Mouse (Mus musculus): Measurements from ENCODE around the gene Gm11096.

Gm11096 gene

DNA sequence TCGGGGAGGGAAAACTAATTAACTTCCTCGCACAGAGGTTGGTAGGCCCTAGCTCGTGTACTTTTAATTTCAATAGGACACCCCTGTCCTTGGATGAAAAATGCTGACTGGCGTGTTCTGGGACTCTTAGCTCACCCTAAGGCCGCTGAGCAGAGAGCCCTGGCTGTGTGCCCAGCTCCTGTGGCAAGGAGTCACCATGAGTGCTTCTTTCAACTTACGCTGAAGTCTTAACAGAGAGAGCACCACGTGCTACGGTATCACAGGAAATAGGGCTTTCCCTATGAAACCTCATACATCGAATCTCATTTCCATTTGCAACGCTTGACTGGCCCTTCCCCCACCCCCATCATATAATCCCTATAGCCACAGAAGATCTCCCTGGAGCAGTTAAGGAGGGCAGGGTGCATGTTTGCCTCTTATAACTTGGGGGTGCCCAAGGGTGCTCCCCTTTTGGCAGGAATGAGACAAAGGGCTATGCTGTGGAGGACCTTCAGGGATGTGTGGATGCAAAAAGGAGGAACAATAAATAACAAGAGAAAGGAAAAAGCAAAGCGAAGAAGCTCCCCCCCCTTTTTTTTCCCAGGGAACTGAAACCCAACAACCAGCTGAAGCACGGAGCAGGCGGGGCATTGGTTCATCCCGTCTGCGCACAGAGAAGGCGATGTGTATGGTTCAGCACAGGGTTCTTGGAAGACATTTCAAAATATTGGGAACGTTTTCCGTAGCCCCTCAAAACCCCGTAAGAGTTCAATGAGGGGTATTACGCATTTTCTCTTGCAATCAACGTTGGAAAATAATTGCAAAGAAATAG lies 39.0 kb downstream of the Gm11096 start:
- DNase-seq (ENCODE audit: low spot score): peak; percentile 39

DNA sequence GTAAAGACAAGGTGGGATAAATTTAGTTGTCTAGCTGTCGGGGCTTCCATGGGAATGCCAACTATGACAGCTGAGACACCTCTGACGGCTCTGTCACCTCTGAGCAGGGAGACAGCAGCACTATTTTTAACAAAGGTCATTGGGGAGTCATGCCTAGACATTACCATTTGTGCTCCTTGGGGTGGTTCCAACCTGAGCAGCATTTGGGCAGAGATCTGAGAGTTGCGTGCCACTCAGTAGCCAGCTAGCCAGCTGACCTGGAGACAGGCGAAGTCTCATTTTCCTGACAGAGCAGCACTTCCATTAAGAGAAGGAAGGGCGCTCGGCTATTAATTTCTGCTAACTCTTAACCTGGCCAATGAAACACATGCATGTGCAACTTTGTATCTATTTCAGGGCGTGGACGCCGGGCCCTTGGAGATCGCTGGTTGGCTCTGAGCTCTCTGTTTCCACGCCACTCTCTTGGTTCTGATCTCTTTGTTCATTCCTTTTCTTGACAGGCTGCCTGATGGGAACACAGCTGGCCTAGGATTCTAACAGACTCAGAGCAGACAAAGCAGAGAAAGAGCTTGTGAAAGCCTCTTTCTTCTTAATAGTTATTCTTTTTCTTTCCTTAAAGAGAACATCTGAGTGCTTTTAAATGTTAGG lies 40.4 kb downstream of the Gm11096 start:
- no peak for DNase-seq (ENCODE audit: low spot score)

DNA sequence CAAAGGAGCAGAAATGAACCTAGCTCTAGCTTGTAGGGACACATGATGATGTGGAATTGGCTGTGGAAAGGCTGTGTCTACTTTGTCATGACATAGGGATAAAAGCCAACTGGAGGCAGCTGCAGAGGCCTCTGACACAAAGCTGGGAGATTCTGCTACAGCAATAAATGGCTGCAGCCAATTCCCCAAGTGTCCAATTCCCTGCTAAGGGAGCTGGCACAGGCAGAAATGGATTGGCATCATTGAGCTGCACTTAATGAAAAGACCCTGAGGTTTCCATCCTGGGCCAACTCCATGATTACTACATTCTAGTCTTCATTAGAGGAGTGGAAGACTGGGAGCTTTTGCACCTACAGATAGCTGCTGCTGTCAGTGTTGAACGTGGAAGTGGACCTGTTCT lies 44.8 kb downstream of the Gm11096 start:
- no peak for DNase-seq (ENCODE audit: low spot score)

Measured in ovary, postnatal 10 days (tissue).